Mouse (Mus musculus): ENCODE results near the gene Prpsap1. TPM values are rescaled to one million over a fixed set of nuclear protein-coding genes. Genes with fewer than 3 reads are reported as not detected.
"Not testable (repeated sequence)": the region's sequence is repeated elsewhere in the genome, so short reads cannot be mapped to it uniquely, and the experiment has no call there.

The Prpsap1 gene
- polyA plus RNA-seq, 2 experiments from 2014 or later: 32.9 to 39.6 TPM

DNA sequence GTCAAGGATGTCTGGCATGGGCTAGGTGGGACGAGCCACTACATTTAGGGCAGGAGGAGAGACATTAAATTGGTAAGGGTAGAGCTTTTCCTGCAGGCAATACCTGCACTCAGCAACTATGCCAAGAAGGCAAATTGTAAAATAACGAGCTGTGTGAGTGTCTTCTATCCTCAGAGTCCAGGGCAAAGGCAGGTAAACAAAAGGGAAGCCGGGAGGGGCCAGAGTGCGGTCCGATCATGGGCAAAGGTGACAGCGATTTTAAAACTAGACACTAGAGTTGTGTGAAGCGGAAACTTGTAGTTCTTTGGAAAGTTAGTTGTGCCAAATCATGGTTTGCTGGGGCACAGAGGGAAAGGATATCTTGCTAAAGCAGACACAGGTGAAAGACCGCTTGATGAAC, 9.7 kb downstream of the Prpsap1 start:
- no peak for ATAC-seq

DNA sequence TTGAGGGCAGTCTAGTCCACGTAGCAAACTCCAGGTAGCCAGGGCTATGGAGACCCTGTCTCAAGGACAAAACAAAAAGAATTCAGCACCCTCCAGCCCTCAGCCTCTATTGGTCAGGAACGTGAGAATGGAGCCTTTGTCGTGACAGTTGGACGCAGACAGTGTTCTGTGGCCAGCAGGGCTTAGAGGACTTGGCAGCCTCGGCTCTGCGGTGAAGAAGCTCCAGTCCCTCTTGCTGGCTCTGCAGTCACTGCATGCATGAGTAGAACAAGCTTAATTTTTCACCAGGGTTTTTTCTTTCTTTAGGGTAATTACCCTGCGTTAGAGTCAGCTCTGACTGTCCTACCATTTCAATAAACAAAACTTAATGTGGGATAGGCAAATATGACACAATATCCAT, 12.2 kb downstream of the Prpsap1 start:
- no peak for ATAC-seq

DNA sequence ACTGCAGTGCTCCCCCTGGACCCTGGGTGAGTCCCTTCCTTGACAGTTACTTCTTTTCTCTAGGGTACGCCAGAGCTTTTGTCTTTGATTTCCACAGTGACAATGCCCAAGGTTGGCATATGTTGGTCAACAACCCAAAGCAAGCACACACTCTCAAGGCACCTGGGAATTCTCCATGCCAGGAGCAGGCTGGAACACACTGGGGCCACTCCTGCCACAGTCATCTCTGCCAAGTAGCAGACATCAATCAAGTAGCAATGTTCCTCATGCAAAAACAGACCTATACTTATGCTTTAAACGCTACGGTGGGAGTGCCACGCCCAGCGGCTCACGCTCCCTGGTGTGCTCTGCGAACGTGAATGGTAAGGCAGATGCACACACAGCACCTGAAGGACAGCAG, 13.0 kb downstream of the Prpsap1 start:
- ATAC-seq: no peak

DNA sequence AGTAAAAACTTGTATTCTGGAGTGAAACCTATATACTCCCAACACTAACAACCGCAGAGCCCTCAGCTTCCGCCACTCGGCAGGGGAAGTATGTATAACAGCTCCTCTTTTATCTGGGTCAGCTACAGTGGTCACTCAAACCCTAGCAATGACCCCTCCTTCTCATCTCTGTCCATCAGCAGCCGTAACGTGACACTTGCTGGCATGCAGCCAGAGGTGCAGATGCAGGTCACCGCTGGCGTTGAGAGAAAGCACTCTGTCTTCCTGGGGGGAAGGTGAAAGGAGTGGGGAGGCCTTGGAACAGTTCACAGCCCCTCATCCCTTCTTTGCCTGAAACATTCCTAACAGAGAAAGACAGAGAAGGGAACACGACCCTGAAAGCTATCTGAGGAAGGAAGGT, 14.2 kb downstream of the Prpsap1 start:
- no peak for ATAC-seq

DNA sequence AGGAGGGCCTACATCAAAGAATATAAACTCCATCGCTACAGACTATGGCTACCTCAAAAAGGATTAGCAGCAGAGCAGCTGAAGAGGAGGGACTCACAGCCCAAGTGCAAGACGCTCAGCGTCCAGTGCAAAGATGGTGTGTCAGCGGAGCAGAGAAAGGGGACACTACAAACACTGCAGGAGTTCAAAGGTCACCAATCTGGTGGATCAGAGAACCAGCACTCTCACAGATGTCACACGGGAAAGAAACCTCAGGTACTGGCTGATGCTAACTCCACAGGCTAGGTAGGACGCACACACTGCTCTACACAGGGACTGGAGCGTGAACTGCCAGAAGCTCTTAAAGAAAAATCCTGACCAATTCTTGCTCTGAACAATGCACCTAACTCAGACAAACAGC, 15.0 kb downstream of the Prpsap1 start:
- no peak for ATAC-seq

DNA sequence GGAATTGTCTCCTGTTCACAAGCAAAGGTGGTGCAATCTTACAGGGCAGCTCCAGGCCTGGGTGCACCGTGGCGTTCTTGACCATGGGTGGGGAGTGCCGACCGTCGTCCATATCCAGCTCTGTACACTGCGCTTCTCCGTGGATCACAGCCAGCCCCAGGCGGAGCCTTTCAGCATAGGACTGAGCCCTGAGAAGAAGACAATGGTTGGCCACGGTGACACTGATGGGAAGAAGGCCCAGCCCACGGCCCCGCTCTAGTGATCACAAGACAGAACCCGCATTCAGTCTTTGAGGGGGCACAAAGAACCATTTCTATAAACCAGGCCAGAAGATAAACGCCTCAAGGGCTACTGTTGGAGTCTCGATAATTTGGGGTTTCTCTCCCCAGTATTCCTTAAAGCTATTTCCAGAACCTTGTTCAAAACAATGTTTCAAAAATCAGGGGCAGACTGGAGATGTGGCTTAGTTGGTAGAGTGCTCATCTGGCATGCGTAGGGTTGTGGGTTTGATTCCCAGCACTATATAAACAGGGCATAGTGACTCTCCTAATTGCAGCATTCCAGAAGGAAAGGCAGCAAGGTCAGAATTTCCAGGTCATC, 16.7 kb downstream of the Prpsap1 start:
- ATAC-seq: no peak

DNA sequence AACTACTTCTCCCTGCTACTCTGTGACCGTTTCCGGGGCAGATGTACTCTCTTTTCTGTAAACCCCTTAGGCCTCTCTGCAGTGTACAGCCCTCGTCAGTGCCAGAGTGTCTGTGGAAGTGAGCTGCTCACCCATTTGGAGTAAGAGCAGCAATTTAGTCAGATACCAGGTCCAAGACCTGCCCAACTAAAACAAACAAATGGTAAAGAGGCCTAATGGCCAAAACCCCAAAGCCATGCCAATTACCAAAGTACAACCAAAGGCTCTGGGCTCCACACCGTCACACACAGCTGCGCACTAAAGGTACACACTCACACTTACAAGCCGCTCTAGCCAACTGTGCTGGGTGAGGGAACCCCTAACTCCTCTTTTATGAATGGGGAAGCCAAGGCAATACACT, 17.3 kb downstream of the Prpsap1 start:
- ATAC-seq: no peak

DNA sequence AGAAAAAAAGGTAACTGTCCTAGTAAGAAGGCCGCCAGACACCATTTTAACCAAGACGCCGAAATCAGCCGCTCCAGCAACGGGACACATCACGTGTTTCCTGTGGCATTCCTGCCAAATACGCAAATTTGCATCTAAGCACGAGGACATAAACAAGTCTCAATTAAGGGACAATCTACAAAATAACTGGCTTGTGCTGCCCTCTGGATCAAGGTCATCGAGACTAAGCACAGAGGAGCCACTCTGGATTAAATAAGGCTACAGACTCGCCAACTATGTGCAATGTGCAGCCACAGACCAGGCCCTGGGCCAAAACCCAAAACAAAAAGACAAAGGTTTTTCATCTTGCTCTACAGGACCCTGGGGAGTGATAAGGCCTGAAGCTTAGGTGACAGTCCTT, 18.0 kb downstream of the Prpsap1 start:
- ATAC-seq: no peak

DNA sequence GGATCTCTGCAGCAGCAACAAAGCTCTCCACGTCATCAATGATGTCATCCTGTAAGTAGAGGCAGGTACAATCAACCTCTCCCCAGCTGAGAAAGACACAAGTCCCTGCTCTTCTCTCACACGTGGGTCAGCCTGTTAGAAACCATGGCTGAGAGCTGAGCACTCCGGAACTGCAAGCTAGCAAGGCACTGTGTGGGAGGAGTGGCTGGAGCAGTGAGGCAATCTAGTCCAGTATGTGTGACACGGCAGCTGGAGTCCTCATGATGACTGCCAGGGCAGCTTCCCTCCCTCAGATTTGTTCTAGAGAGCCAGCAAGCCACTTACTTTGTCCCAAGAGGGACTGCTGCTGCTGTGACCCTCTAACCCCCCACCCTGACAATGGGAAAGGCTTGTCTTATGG, 21.7 kb downstream of the Prpsap1 start:
- no peak for ATAC-seq

DNA sequence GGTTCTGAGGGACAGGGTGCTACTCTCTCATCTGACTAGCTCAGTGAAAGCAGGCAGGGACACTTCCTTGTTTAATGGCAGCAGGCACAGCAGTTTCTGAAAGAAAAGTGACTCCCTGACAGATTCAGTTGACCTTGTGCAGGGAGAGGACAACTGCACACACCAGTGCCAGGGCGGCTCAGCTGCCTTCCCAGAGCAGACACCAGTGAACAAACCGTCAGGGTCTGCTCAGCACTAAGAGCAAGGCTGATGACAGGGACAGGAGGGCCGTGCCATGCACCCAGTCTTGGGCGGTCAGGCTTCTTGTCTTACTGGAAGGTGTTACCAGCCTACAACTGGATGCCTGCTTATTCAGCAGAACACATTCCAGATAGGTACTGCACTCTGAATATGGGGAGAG, 23.1 kb downstream of the Prpsap1 start:
- no peak for ATAC-seq

DNA sequence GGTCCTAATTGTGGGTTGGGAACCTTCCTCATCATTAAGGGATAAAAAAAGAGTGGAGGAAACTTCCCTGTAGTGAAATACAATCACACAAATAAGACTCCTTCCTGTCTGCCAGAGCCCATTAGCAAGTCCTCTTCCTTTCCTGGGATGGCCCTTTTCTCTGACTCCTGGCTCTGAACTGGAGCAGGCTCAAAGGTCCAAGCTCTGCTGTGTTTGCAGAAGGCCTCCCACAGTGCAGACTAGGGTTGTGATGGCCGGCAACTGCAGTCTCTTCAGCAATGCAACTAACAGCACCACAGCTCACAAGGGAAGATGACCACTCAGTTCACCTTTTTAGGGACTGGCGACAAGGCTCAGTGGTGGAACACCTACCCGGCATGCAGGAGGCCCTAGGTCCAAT, 23.8 kb downstream of the Prpsap1 start:
- ATAC-seq: no peak

DNA sequence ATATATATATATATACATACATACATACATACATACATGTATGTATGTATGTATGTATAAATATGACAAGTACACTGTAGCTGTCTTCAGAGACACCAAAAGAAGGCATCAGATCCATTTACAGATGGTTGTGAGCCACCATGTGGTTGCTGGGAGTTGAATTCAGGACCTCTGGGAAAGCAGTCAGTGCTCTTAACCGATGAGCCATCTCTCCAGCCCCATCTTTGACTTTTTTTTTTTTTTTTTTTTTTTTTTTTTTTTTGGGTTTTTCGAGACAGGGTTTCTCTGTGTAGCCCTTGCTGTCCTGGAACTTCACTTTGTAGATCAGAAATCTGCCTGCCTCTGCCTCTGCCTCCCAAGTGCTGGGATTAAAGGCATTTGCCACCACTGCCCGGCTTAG, 25.7 kb downstream of the Prpsap1 start:
- ATAC-seq: not testable (repeated sequence)

DNA sequence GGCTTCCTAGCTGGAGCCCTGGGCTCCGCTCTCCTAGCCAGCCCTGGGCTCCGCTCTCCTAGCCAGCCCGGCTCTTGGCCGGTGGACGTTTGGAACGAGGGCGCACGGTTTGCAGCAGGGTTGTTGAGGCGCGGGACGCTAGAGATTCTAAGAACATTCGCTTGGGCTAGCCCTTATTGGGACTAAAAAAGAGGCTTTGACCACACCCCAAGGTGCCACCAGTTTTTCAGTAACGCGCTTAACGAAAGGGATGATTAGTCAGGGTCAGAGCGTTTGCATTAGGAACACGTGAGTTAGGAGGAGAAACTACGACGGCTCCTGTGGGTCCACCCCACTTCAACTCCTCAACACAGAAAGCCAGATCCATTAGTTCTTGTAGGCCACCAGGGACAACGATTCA, 27.9 kb downstream of the Prpsap1 start, which contains the start of gene Qrich2:
Gene Qrich2 (minus strand): TSS at position 101 of the 400 bp plus-strand sequence.
- no peak for ATAC-seq

DNA sequence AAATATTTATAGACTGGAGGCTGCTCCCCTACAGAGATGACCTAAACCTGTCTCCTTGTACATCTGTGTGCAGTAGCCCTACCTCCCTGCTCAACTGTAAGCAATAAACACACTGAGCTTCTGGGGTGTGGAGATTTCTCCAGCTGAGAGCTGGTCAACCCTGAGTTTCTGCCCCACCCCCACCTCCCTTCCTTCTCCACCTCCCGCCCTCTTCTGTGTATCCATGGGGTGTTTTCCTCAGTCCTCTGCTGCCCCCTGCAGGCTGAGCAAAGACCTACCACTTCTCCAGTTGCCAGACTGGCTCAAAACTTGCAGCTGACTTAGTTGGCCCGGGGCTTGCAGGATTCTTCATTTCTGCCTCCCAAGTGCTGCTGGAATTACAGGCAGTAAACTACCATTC, 30.2 kb downstream of the Prpsap1 start:
- ATAC-seq: peak; percentile 54

DNA sequence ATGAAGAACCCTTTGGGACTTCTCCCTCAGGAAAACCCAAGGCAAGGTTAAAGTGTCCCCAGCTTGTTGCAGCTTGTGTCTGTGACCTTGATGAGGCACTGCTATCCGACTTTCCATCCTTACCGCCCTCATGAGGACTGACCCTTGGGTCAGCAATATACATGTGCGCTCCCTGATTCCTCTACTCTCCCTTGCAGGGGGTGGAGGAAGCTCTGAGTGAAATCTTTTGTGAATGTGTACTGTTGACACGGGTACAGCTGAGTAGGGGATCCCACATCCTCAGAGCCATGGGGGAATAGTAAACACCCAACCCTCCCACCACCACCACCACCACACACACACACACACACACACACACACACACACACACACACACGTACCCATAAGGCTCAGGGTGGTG, 30.7 kb downstream of the Prpsap1 start:
- no peak for ATAC-seq

DNA sequence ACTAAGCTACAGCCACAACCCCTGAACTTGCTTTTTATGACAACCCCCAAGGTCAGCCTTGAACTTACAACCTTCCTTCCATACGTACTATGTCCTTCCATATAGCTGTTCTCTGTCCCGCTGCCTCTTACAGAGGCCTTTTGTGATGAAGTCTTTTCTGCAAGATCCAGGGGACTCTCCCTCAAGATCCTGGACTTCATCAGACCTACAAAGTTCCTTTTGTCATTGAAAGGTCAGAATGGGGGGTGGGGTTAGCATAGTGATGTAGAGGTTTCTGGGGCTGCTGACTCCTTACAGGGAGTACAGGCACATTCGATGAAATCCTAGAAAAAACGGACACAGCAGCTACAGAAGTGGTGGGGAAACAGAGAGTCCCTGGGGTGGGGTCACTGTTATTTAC, 34.2 kb downstream of the Prpsap1 start:
- ATAC-seq: no peak

DNA sequence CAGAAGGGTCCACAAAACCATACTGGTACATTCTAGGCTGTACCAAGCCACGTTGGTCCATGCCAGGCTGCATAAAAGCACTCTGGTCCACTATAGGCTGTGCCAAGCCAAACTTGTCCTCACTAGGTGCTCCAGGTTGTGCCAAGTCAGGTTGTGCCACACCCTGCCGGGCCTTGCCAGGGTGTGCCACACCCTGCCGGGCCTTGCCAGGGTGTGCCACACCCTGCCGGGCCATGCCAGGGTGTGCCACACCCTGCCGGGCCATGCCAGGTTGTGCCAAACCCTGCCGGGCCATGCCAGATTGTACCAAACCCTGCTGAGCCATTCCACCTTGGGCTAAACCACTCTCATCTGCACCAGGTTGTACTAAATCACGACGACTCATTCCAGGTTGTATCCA, 37.8 kb downstream of the Prpsap1 start:
- ATAC-seq: no peak

DNA sequence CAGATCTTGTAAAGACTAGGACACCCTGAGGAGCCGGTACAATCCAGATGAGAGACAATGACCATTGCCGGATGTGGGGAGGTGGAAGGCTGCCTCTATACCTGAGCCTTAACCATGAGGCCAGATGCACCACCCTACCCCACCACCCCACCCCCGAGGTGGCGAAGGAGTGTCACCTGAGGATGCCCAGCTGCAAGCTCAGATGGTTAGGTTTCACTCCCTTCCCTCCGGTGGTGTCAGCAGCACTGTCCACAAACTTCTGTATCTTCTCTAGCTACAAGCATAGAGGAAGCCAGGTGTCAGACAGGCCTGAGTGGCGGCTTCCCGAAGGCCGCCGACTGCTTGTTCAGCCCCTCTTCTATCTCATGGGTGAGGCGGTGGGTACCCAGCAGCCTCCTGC, 40.1 kb downstream of the Prpsap1 start:
- ATAC-seq: no peak

DNA sequence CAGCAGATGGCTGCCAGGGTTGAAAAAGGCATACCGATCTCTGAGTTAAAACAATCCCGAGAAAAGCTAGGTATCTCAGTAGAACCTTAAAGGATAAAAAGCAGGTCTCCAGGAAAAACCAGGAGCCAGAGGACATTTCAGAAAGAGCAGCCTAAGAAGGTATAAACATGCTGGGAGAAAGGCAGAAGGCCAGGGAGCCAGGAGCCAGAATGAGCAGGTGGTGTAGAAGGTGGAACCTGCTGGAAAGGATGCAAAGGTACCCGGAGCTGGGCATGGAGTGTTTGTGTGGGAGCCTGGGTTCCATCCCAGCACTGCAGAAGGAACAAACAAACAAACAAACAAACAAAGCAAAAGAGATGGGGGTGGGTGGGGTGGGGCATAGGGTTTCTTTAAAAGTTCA, 44.7 kb downstream of the Prpsap1 start:
- no peak for ATAC-seq

DNA sequence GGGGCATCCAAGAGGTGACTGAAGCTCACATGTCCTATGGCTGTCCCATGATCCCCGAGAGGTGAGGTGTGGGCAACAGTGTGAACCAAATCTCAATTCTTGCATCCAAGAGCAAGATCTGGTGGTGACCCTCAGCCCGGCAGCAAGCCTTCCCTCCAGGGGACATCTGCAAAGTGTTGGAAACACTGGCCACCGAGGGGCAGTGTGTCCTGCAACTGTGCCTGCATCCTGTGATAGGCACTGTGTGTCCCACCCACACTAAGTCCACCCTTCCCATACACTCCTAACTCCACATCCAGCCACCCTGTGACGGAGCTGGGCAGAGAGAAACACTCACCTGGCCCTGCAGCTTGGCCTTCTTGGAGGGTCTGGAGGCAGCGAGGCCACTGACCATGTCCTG, 46.2 kb downstream of the Prpsap1 start:
- ATAC-seq: no peak

DNA sequence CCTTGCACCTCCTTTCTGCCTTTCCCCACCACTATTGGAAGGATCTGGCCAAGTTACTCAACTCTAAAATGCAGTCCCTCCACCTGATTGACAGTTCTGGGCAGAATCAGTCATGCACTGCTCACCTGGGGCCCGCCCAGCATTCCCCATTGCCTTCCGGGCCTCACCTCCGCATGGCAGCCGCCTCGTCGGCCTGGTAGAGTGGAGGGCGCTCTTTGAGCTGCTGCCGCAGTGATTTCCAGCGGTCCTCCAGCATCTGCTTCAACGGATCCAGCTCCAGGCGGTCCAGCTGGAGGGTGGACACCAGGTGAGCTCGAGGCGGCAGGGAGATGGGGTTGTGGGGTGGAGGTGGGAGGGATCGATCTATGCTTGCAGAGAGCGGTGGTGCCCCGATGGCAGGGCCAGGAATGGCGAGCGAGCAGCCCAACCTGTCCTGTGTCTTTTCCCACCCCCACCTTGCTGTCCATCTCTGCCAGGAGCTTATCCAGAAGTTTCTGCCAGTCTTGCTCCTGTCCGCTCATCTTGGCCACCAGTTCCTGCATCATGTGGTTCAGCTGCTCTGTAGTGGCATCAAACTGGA, 47.6 kb downstream of the Prpsap1 start:
- ATAC-seq: peak; percentile 17

DNA sequence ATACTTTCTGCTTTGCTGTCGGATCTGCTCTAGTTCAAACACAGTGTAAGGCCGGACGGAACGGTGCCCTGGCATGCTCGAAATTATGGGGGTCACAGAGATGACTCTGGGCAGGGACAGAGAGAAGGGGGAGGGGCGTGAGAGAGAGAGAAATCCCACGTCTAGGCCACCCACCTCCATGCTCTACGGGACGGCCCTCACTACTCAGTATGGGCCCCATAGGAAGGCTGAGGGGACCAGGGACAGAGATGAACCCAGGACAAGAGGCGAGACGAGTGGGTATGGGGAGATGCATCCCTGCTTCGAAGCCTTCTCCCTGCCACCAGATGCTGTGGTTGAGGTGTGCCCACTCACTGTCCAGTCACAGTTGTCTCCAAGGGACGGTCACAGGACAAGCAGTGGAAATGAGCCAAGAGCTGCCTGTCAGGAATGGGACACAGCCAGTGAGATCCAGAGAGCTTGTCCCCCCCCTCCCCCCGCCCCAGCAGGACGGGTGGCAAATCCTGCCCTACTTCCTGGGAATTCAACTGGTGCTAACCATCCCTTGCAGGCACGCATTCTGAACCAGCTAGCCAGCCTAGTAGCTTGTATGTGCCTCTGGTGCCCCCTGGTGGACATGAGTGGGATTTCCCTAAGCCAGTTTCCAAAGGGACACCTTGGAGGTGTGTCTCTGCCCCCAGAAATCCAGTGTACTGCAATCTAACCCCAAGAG, 48.2 kb downstream of the Prpsap1 start:
- ATAC-seq: peak; percentile 80

DNA sequence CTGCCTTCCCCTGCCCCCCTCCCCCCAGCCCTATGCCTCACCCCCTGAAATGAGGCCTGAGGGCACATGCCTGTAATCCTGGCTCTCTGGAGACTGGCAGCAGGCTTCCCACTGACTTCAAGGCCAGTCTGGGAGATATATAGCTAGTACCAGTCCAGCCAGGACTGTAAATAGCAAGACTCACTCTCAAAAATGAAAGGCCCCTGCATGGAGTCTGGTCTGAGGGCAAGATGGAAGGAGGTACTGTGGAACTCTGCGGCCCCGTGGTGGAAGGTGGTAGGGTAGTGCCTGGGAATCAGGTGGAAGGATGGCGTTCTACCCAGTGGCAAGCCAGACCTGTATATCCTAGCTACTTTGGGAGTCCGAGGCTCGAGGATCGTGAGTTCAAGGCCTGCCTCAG, 50.1 kb downstream of the Prpsap1 start:
- no peak for ATAC-seq

DNA sequence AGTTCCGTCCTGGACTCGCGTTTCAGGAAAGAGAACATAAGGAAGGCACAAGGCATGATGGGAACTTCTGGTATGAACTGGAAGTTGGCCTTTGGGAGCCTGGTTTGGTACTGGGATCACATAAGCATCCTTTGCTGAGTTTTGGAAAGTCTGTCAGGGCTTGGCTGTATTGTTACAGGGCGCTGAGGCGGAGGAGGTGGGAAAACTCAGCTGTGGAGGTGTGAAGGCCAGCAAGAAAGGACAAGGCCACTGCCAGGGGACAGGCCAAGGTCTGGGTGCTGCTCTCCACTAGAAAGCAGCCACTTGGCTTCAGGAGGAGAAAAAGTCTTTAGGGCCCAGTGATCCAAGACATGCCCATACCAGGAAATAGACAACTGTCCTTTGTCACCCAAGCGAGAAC, 50.7 kb downstream of the Prpsap1 start:
- no peak for ATAC-seq

DNA sequence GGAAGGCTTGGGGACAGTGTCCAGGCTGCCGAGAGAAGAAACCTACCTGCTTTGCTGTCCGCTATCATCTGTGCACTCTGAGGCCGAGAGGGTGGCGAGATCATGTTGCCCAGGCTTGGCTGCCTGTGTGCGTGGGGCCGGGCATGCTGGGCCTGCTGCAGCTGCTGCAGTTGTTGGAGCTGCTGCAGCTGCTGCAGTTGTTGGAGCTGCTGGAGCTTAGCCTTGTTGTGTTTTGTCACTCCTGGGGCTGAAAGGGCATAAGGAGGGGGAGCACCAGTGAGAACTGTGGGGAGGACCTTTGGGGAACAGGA, 51.2 kb downstream of the Prpsap1 start:
- no peak for ATAC-seq
